Mouse (Mus musculus): ENCODE data around the gene Cdrt4.

- no peak for TF ChIP-seq CTCF (IDR thresholded peaks at IDR 0.05; ENCODE audit: low read depth)
- no peak for TF ChIP-seq EP300 (optimal IDR thresholded peaks at IDR 0.05)
Observed at GRCm38 (mm10) chr11:62929799-62930198, 21.2 kb upstream of the Cdrt4 start.
